Mouse (Mus musculus) intestine, postnatal 0 days (tissue): ENCODE data around the gene Cela3a. TPM values are rescaled to one million over a fixed set of nuclear protein-coding genes. Genes with fewer than 3 reads are reported as not detected.
A peak's percentile ranks its signal among the peaks of the same experiment; 100 is the strongest.
"Not testable (repeated sequence)": the region's sequence is repeated elsewhere in the genome, so short reads cannot be mapped to it uniquely, and the experiment has no call there.

Experiments used
- ATAC-seq: fragments of 200-750 bp; cut with Nextera tagmentation; 2 replicates; pipeline ENCODE4 v1.8.0; 2017; ENCODE audit warnings: mild to moderate bottlenecking, moderate TSS enrichment, moderate library complexity
- H3K27ac ChIP-seq: fragments of 300-500 bp; sonication (generic); 2 replicates; pipeline ENCODE4 v1.5.1; 2014; ENCODE audit warnings: mild to moderate bottlenecking, low read depth, low read length, moderate library complexity
- H3K27me3 ChIP-seq: fragments of 300-500 bp; sonication (generic); replicated peaks from 2 replicates; pipeline ENCODE4 v1.6.1; 2014; ENCODE audit warnings: low read length, mixed read lengths; ENCODE audit not compliant: control insufficient read depth, insufficient read depth
- H3K36me3 ChIP-seq: fragments of 300-500 bp; sonication (generic); 2 replicates; pipeline ENCODE4 v1.6.1; 2014; ENCODE audit warnings: mild to moderate bottlenecking, moderate library complexity; ENCODE audit not compliant: control insufficient read depth, insufficient read depth
- H3K4me1 ChIP-seq: fragments of 300-500 bp; sonication (generic); replicated peaks from 2 replicates; pipeline ENCODE4 v1.6.1; 2014; ENCODE audit warnings: antibody characterized with exemption, low read length, mixed read lengths; ENCODE audit not compliant: control insufficient read depth, insufficient read depth
- H3K4me2 ChIP-seq: fragments of 300-500 bp; sonication (generic); replicated peaks from 2 replicates; pipeline ENCODE4 v1.6.1; 2014; ENCODE audit warnings: low read depth, mild to moderate bottlenecking, moderate library complexity
- H3K4me3 ChIP-seq: fragments of 300-500 bp; sonication (generic); 2 replicates; pipeline ENCODE4 v1.5.1; 2014; ENCODE audit warnings: low read depth, low read length
- H3K9ac ChIP-seq: fragments of 300-500 bp; sonication (generic); 2 replicates; pipeline ENCODE4 v1.6.1; 2014; ENCODE audit warnings: mild to moderate bottlenecking, low read depth, low read length
- H3K9me3 ChIP-seq: fragments of 300-500 bp; sonication (generic); 2 replicates; pipeline ENCODE4 v1.6.1; 2016; ENCODE audit warnings: mixed run types; ENCODE audit not compliant: control insufficient read depth
- CTCF ChIP-seq: sonication (generic); IDR thresholded peaks from 2 replicates; pipeline ENCODE4 v1.5.1; 2016; ENCODE audit warnings: low read depth, mild to moderate bottlenecking, control low read depth, antibody characterized with exemption, moderate library complexity
- WGBS: fragments of 180-500 bp; shearing (Covaris S2); extraction: QIAGEN DNeasy Blood & Tissue Kit; methylation state at CpG from one replicate; pipeline ENCODE4 v1.1.7; 2014; 5-methylcytosine and 5-hydroxymethylcytosine counted together
- polyA plus RNA-seq: library from polyadenylated mRNA; unstranded; fragments of >200 nt; fragmentation: Nextera tagmentation; extraction: Ambion mirVana; gene quantifications from 2 replicates; pipeline ENCODE4 v1.2.1, GENCODE M21; 2015

Gene Cela3a
- polyA plus RNA-seq, 1 experiment from 2014 or later, result not detected

- H3K9ac ChIP-seq, result no peak within 1 kb of the TSS
- no peaks in the 10 kb centered on the region for H3K9me3 ChIP-seq
- 39% methylated on average over 4 of the region's 4 CpGs for WGBS
- no peaks in the 10 kb centered on the region for H3K36me3 ChIP-seq
- no peak within 1 kb of the TSS for H3K4me3 ChIP-seq
- peak; percentile 44; the same call in 1 of the 2 replicates for ATAC-seq
- H3K27me3 ChIP-seq, result no peaks in the 10 kb centered on the region
- H3K27ac ChIP-seq, result no peak within 1 kb of the TSS
- TF ChIP-seq CTCF, result no peak
- no peak within 1 kb of the TSS for H3K4me2 ChIP-seq
- H3K4me1 ChIP-seq, result no peaks in the 10 kb centered on the region
Measured at GRCm38 (mm10) chr4:137430502-137430901, 20.9 kb upstream of the Cela3a start, which contains the start of gene Cela3b. Gene Cela3b (minus strand): TSS chr4:137430540.

GRCm38 (mm10) chr4:137417712-137418564 is 8.3 kb upstream of the Cela3a start:
- Histone ChIP-seq H3K27me3 (no peaks in the 10 kb centered on the region), H3K27ac (no peak overlapping the region), H3K9ac (no peak overlapping the region), H3K4me1 (no peaks in the 10 kb centered on the region), H3K4me3 (no peak overlapping the region), H3K9me3 (no peaks in the 10 kb centered on the region), H3K4me2 (no peak overlapping the region), H3K36me3 (no peaks in the 10 kb centered on the region)
- TF ChIP-seq CTCF, result no peak
- 52% methylated on average over 11 of the region's 11 CpGs for WGBS
- no peak for ATAC-seq

GRCm38 (mm10) chr4:137414936-137415335 is 5.3 kb upstream of the Cela3a start:
- no peak for TF ChIP-seq CTCF
- Histone ChIP-seq H3K4me1 (no peaks in the 10 kb centered on the region), H3K4me3 (no peak overlapping the region), H3K4me2 (no peak overlapping the region), H3K27ac (no peak overlapping the region), H3K9me3 (no peaks in the 10 kb centered on the region), H3K9ac (no peak overlapping the region), H3K27me3 (no peaks in the 10 kb centered on the region), H3K36me3 (no peaks in the 10 kb centered on the region)
- ATAC-seq, result no peak
- WGBS, result 71% methylated on average over 1 of the region's 1 CpGs

- not testable (repeated sequence) for H3K4me3 ChIP-seq, H3K4me1 ChIP-seq, ATAC-seq, H3K36me3 ChIP-seq, H3K9me3 ChIP-seq, H3K9ac ChIP-seq, H3K27me3 ChIP-seq, H3K27ac ChIP-seq, H3K4me2 ChIP-seq
- WGBS, result 60% methylated on average over 7 of the region's 7 CpGs
Measured at GRCm38 (mm10) chr4:137412185-137412709, 2.7 kb upstream of the Cela3a start.

GRCm38 (mm10) chr4:137405571-137405970 is 4.0 kb downstream of the Cela3a start:
- Histone ChIP-seq H3K4me3 (no peak overlapping the region), H3K27ac (no peak overlapping the region), H3K27me3 (no peaks in the 10 kb centered on the region), H3K4me2 (no peak overlapping the region), H3K36me3 (no peaks in the 10 kb centered on the region), H3K4me1 (no peaks in the 10 kb centered on the region), H3K9ac (no peak overlapping the region), H3K9me3 (no peaks in the 10 kb centered on the region)
- no peak for TF ChIP-seq CTCF
- WGBS, result 78% methylated on average over 3 of the region's 3 CpGs
- no peak for ATAC-seq

GRCm38 (mm10) chr4:137396641-137397525 is 12.7 kb downstream of the Cela3a start:
- H3K4me3 ChIP-seq, result no peak overlapping the region
- H3K4me2 ChIP-seq, result no peak overlapping the region
- 78% methylated on average over 15 of the region's 15 CpGs for WGBS
- H3K9ac ChIP-seq, result no peak overlapping the region
- H3K36me3 ChIP-seq, result no peaks in the 10 kb centered on the region
- TF ChIP-seq CTCF, result no peak
- no peak for ATAC-seq
- H3K27ac ChIP-seq, result no peak overlapping the region
- no peaks in the 10 kb centered on the region for H3K27me3 ChIP-seq
- H3K9me3 ChIP-seq, result no peaks in the 10 kb centered on the region
- H3K4me1 ChIP-seq, result no peaks in the 10 kb centered on the region
